Mouse (Mus musculus) layer of hippocampus, adult 9-11 months (tissue): Measurements from ENCODE around the gene Dmxl2.
A peak's percentile ranks its signal among the peaks of the same experiment; 100 is the strongest.

Source experiments
- DNase-seq: peaks from one replicate; pipeline ENCODE4 v3.0.0; 2022

Gene Dmxl2

DNA sequence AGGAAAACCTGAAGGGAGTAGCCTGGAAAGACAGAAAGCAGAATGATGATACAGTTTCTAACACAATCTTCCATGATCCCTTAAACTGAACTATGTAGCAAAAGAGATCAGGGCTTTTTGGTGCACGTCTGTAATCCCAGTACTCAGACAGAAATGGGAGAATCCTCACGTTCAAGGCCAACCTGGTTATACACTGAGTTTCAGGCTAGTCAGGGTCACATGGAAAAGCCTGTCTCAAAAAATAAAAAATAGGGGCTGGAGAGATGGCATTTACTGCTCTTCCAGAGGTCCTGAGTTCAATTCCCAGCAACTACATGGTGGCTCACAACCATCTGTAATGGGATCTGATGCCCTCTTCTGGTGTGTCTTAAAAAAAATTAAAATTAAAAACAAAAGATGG is 11.0 kb downstream of the Dmxl2 start:
- no peak for DNase-seq

DNA sequence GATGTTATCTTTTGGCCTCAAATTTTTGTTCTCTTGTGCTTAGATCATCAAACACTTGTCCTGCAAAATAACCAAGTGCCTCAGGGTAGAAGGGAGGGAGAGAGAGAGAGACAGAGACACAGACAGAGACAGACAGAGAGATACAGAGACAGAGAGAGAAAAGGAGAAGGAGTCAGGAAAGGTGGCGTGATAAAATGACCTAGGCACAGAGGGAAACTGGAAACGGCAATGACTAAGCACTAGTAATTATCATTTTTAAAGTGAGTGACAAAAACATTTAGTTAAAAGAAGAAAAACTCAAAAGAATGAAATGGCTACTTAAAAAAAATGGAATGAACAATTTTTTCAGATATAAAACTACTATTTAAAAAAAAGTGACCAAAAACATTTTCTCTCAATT is 11.8 kb downstream of the Dmxl2 start:
- DNase-seq: no peak

DNA sequence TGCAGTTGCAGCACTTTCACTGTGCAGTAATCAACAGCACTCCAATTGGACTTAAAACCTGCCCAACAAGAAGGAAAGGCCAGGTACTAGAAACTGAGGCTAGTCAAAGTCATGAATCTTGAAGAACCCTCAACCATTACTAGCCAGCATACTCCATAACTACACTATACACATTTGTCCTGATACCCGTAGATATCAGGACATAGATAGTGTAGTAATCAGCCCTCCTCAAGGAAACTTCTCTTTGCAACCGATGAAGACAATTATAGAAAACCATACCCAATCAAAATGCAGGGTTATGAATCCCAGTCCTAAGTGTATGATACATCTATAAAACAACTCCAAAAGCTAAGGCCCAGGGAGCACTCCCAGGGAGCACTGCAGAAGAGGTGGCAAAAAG is 16.5 kb downstream of the Dmxl2 start:
- no peak for DNase-seq

DNA sequence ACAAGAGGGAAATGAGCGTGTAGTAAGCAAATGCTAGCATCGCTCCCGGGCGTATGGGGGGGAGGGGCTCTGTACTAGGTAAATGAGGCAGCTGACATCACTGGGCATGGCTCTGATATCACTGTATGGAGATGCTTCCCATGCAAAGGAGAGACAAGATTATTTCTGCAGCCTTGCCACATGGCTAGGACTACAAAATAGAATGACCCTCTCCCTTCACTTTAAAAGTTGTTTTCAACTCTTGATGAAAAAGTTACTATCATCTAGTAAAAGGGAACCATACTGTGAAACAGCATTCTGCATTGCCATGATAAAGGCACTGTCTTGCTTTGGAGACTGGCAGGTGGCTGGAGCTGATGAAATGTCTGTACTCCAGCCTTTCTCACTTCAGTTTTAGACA is 18.2 kb downstream of the Dmxl2 start:
- no peak for DNase-seq

DNA sequence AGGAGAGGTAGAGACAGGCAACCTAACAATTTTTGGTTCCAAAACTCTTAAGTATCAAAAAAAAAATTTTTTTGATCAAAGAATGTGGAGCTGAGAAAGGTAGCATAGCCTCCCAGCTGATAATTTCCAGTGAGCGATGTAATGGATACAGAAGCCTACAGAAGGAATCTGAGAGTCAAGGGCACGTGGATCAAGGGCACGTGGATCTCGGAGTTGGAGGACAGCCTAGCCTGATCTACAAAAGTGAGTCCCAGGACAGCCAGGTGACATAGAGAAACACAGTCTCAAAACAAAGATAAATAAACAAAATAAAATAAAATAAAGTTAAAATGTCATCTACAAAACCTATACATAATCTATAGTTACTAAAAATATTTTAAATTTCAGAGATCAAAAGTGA is 18.7 kb downstream of the Dmxl2 start:
- no peak for DNase-seq

DNA sequence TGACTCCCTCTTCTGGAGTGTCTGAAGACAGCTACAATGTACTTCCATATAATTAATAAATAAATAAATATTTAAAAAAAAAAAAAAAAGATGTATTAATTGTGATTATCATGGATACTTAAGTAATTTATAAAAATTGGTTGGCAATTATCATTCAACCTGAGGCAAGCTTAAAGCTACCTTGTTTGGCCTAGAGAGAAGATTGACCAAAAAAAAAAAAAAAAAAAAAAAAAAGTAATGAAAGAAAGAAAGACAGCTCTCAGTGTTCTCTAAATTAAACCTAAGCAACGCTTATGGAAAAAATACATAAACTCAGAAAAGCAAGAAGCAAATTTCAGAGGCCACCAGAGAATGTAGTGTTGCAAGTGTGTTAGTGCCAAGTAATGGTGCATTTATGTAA is 22.4 kb downstream of the Dmxl2 start:
- DNase-seq: no peak

DNA sequence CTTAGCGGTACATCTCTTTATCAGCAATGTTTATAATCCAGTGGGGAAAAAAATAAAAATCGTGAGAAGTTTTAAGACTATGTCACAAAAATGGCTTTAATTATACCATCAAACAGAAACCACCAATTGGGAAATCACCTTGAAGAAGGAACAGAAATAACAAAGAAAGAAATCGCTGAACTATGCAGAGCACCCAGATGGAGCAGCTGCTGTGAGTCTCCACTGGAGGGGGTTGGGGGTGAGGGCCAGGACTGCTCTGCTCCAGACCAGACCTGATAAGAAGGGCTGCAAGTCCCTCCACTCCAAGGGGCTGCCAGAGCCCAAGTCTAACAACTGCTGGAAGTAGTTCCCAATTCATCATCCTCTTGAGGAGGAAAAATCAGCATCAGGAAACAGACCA is 23.3 kb downstream of the Dmxl2 start:
- no peak for DNase-seq

DNA sequence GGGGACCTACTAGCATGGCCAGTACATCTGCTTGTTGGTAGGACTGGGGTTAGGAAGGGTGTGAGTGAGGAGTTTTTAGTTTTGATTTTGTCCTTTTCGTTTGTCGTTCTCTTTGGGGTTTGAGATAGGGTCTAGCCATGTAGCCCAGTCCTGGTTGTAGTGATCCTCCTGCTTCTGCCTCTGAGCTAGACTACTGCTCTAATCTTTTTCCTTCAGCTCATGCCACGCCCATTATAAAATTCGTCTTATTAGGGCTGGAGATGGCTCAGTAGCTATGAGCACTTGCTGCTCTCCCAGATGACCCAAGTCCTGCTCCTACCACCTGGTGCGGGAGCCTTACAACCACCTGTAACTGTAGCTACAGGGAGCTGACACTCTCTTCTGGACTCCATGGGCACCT is 26.9 kb downstream of the Dmxl2 start:
- no peak for DNase-seq

DNA sequence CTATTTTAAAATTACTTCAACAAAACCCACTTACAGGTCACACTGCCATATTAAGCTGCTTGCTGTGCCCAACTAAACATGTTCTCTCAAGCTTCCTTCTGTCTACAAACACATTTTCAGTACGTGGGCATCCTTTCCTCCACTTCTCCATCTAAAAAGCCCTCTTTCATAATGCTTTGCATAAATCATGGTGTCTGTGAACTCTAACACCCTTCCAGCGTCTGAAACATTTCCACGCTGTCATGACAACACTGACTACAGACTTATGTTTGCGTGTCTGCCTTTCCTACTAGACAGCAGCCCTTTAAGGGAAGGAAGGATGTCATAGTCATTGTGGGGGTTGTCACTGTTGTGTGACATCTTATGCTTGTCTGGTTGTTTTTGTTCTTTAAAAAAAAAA is 27.4 kb downstream of the Dmxl2 start:
- DNase-seq: no peak

DNA sequence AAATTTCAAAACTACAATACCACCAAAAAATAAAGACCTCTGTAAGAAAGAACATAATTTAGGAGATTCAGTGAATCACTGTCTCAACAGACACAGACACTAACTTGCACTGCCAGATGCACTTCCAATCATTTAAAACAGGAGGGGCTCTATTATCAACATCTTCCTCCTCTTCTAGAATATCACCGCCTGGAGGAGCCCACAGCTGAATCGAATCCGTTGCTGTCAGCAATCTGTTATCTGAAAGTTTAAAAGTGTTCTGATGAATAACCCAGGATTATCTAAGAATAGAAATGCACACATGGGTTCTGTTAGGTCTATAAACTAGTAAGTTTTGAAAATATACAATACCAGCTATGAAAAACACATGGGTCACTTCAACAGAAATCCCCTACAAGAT is 28.6 kb downstream of the Dmxl2 start:
- DNase-seq: peak; percentile 25

DNA sequence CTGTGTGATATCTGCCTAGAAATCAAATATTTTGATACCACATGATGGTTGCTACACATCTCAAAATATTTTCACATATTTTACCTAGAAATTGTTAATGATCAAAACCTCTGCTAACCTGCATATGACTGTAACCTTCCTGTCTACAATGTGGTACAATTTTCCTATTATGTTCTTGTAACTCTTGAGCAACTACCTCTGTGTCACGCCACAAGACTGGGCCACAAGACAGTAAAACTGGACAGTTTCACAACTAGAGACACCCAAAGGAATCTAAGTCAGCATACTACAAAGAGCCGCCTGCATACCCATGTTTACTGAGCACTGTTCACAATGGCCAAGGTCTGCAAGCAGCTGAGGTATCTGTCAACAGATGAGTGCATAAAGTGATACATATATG is 32.1 kb downstream of the Dmxl2 start:
- DNase-seq: no peak

DNA sequence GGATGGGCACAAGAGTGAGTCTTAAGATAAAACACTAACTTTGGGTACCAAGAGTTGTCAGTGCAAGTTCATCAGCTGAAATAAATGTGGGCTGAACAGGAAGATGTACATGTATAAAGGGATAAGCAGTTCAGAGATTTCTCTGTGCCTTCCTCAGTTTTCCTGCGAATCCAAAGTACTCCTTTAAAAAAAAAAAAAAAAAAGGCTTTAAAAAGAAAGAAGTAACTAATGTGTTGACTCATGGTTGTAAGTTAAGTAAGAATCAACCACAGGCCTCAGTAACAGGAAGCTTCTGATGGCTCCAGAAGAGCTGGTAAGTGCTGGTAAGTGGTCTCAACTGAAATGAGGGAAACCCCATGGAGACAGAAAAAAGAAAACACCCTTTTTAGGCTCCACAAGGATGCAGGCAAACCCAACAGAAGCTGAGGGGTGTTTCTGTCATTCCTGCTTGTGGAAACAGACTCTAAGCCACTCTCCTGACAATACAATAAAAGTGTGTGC is 33.9 kb downstream of the Dmxl2 start:
- DNase-seq: no peak

DNA sequence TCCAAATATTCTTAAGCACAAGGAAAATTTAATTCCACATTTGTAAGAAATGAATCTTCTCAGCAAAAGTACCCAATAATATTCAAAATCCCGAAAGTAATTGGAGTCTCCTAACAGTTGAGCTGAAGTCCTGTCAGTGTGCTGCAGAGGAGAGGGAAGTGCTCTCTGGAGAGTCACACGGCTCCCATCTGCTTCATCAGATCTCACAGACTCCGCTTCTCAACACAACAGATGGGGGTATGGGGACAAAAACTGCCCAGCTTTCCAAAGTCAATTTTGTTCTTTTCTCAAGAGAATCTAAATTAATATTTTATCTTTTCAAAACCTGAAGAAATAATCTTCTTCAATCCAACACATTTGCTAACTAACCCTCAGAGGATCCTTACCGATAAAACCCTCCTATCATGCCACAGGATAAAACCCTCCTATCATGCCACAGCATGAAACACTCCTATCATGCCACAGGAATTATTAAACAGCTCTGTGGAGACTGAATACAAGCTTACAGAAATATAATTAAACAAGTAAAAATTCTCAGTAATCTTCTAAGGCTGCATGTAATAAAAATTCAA is 37.9 kb downstream of the Dmxl2 start:
- peak; percentile 61 for DNase-seq

DNA sequence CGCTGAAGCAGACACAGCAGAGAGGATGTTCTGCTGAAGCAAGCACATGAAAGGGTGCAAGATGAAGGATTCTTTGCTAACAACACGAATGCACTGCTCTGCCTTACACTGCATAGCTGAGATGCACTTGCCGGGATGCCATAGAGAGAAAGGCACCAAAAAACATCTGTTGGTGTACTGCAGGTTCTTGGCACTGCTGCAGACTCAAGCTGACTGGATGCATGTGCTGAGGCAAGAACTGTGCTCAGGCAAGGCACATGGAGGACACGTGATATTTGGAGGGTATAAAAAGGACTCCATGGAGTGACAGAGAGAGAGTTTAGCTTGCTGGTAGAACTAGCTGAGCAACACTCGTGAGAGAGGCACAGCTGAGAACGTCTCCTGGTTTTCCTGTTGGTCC is 62.4 kb downstream of the Dmxl2 start:
- DNase-seq: no peak

DNA sequence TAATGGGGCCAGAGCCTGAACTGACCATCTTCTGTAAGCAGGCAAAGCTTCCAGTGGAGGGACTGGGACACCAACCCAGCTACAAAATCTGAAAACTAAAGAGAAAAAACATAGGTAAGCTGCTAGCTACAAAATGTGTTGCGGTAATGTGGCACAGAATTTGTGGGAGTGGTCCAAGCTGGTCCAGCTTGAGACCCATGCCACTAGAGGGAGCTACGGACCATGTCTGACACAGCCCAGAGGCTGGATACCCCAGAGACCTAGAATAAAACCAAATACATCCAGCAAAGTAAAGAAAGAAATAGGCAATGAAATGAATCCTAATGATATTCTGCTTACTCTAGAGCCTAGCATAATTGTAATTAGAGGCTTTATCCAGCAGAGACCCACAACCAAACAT is 63.2 kb downstream of the Dmxl2 start:
- no peak for DNase-seq

DNA sequence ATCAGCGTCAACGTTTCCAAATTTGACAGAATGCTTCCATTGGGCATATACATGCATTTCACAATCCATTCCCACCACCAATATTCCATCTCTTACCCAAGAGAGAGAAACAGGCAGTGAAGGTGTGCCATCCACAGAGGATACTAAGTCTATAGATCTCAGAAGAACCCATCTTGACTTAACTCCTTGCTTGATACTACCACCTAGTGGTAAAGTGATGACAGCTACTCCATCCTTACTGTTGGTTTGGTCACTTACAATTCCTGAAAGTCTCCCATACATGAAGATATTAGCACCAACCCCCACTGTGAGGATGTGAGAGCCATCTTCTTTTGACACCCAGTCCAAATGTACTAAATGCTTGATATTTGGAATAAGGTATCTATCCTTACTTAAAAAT is 85.2 kb downstream of the Dmxl2 start:
- no peak for DNase-seq

DNA sequence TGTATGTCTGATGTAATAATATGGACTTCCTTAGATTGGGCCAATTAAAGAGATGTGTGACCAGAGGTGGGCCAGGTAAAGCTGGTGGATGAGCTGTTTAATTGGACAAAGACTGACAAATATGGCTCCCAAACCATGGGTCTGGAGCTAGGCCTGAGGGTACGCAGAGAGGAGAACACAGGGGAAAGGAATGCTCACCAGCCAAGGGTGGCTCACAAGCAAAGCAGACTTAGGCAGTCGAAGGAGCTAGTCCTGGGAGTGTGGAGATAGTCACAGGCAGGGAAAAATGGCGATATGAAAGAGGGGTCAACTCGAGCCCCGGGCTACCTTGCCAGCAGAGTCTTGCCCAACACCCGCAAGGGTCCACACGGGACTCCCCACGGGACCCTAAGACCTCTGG is 144.7 kb downstream of the Dmxl2 start:
- DNase-seq: no peak

DNA sequence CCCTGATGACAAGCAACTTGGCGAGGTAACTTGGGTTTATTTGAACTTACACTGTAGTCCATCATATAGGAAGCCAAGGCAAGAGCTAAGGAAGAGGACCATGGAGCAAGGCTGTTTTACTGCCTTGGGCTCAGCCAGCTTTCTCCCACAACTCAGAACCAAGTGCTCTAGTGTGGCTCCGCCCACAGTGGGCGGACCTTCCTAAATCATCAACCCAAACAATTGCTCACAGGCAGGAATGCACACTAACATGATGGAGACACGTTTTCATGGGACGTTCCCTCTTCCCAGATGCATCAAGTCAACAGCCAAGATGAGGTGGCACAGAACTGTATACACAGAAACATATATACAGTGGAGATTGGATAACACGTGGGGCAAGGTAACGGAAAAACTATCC is 159.4 kb downstream of the Dmxl2 start:
- DNase-seq: no peak

DNA sequence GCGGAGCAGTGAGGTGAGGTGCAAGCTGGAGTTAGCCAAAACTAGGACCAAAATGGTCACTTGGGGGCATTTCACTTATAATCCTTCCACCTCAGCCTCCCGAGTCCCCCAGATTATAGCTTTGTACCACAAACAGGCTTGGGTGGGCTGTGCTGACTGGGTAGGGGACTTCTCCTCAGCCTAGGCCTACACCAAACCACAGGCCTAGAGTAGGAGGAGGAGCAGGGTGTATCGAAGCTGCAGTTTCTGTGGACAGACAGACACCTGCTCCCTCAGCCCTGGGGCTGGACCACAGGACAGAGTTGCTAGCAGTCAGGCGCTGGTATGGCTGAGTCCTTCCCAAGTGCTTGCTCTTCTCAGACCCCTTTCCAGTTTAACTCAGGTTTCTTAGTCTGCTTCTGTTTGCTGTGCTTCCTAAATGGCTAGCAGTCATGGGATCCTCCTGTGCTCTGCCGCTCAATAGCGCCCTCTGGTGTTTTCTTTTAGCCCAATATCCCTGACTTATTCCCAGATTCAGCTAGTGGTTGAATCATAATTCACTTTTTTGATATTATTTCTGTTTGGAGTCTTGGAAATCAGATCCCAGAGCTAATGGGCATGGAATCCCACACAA is 164.8 kb downstream of the Dmxl2 start:
- peak; percentile 47 for DNase-seq

DNA sequence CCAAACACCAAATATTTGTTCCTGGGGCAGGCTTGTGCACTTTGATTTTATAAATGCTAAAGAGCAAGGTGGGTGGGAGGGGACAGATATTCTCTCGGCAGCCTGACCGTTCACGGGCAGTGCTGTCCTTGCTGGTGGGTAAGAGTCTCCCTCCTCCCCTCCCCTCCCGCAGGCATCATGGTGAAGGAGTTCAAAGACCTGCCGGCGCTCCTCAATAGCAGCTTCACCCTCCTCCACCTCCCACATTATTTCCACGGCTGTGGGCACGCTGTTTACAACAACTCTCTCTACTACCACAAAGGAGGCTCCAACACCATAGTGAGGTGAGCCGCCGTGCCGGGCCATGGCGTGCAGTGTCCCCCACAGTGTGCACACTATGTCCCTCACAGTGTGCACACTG is 165.8 kb downstream of the Dmxl2 start:
- no peak for DNase-seq

DNA sequence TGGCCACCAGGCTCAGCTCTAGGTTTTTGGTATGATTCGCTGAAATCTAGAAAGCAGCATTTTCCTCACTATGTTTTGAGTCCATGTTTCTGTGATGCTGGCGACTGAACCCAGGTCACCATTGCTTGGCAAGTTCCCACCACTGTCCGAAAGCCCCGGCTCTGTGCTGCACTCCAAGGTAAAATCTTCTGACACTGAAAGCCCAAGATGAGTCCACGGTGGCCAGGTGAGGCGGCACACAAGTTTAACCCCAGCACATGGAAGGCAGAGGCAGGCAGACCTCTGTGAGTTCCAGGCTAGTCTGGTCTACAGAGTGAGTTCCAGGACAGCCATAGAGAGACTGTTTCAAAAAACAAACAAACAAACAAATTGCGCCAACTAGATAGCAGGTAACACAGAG is 172.2 kb downstream of the Dmxl2 start:
- no peak for DNase-seq

DNA sequence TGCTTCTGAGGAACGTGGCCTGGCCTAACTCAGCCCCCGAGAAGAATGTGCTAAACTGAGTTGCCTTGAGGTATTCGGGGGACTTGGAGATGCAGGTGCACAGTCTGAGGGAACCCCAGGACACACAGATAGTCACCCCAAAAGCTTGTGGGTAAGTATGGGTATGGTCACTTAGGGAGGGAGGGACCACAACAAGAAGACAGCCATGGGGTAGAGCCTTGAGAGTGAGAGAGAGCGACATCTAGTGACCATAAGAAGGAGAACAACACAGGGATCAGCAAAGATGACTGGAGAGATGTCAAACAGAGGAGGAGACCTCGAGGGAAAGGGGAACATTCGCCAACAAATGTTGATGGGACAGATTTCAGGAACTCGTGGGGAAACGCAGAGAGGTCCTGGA is 178.0 kb downstream of the Dmxl2 start:
- DNase-seq: peak; percentile 9

DNA sequence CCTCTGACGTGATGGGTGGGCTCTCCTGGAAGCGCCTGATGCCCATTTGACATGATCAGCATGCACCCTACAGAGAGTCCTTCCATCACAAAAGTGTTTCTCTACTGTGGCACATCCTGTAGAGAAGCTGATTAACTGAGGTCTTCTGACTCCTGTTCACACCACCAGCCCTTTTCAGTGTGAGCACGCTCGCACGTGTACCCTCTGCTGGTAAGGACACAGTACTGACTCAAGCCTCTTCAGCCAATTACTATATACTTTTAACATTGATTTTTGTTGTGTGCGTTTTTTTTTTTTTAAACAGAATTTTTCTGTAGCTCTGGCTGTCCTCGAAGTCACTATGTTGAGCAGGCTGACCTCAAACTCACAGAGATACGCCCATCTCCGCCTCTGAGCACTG is 185.1 kb downstream of the Dmxl2 start:
- no peak for DNase-seq
